Mouse (Mus musculus) bone marrow, adult 2 months (tissue): ENCODE data around the gene Ctnnbl1.

Experiments
- CTCF ChIP-seq: fragments of 200-500 bp; IDR thresholded peaks from 2 replicates; pipeline ENCODE4 v1.5.1; 2011; ENCODE audit warnings: low read length, control low read depth; ENCODE audit not compliant: control insufficient read depth, insufficient read depth
- POLR2A ChIP-seq: fragments of 200-500 bp; IDR thresholded peaks from 2 replicates; pipeline ENCODE4 v1.6.1; 2011; ENCODE audit warnings: low read depth, mild to moderate bottlenecking, control low read depth, low read length, borderline replicate concordance; ENCODE audit not compliant: control insufficient read depth

- no peak for TF ChIP-seq CTCF
- TF ChIP-seq POLR2A = no peak
Observed at GRCm38 (mm10) chr2:157780956-157781355, 43.8 kb downstream of the Ctnnbl1 start.
